Mouse (Mus musculus) embryonic facial prominence, embryonic 13.5 days (tissue): ENCODE data around the gene Hbq1a. TPM values are rescaled to one million over a fixed set of nuclear protein-coding genes. Genes with fewer than 3 reads are reported as not detected.
A peak's percentile ranks its signal among the peaks of the same experiment; 100 is the strongest.

Experiments
- ATAC-seq: fragments of 200-750 bp; cut with Nextera tagmentation; 2 replicates; pipeline ENCODE4 v1.8.0; 2017; ENCODE audit warnings: low read depth; ENCODE audit not compliant: insufficient number of reproducible peaks, insufficient read depth, low FRiP score, low TSS enrichment
- H3K27ac ChIP-seq: fragments of 300-500 bp; sonication (generic); 2 replicates; pipeline ENCODE4 v1.5.1; 2015; ENCODE audit warnings: moderate library complexity, mild to moderate bottlenecking, inconsistent platforms
- H3K27me3 ChIP-seq: fragments of 300-500 bp; sonication (generic); 2 replicates; pipeline ENCODE4 v1.6.1; 2015; ENCODE audit warnings: mild to moderate bottlenecking, inconsistent platforms
- H3K36me3 ChIP-seq: fragments of 300-500 bp; sonication (generic); 2 replicates; pipeline ENCODE4 v1.6.1; 2015; ENCODE audit warnings: mild to moderate bottlenecking, inconsistent platforms
- H3K4me1 ChIP-seq: fragments of 300-500 bp; sonication (generic); 2 replicates; pipeline ENCODE4 v1.6.1; 2015; ENCODE audit warnings: inconsistent platforms
- H3K4me2 ChIP-seq: fragments of 300-500 bp; sonication (generic); 2 replicates; pipeline ENCODE4 v1.6.1; 2015; ENCODE audit warnings: moderate library complexity, mild to moderate bottlenecking, inconsistent platforms
- H3K4me3 ChIP-seq: fragments of 300-500 bp; sonication (generic); 2 replicates; pipeline ENCODE4 v1.5.1; 2015; ENCODE audit warnings: mild to moderate bottlenecking, inconsistent platforms
- H3K9ac ChIP-seq: fragments of 300-500 bp; sonication (generic); 2 replicates; pipeline ENCODE4 v1.6.1; 2015; ENCODE audit warnings: mild to moderate bottlenecking, inconsistent platforms
- H3K9me3 ChIP-seq: fragments of 300-500 bp; sonication (generic); 2 replicates; pipeline ENCODE4 v1.6.1; 2016; ENCODE audit warnings: inconsistent platforms
- WGBS: fragments of 180-500 bp; shearing (Covaris S2); methylation state at CpG from one replicate; pipeline ENCODE4 v1.1.7; 2015; ENCODE audit warnings: mixed read lengths; 5-methylcytosine and 5-hydroxymethylcytosine counted together
- polyA plus RNA-seq: library from polyadenylated mRNA; unstranded; fragments of >200 nt; fragmentation: Nextera tagmentation; extraction: Ambion mirVana; gene quantifications from 2 replicates; pipeline ENCODE4 v1.2.1, GENCODE M21; 2015

The Hbq1a gene
- polyA plus RNA-seq, 1 experiment from 2014 or later, result 1.6 TPM

GRCm38 (mm10) chr11:32303455-32303854 lies 3.6 kb downstream of the Hbq1a start:
- WGBS, result 86% methylated on average over 1 of the region's 1 CpGs
- H3K36me3 ChIP-seq, result no peaks in the 10 kb centered on the region
- H3K9me3 ChIP-seq, result no peaks in the 10 kb centered on the region
- H3K9ac ChIP-seq, result no peak overlapping the region
- no peak overlapping the region for H3K4me3 ChIP-seq
- peaks cover 20% of the 10 kb centered on the region for H3K27me3 ChIP-seq
- no peak overlapping the region for H3K4me2 ChIP-seq
- no peaks in the 10 kb centered on the region for H3K4me1 ChIP-seq
- no peak for ATAC-seq
- no peak overlapping the region for H3K27ac ChIP-seq

- H3K4me1 ChIP-seq, result no peaks in the 10 kb centered on the region
- no peak for ATAC-seq
- H3K36me3 ChIP-seq, result no peaks in the 10 kb centered on the region
- peaks cover 3% of the 10 kb centered on the region; the same call in 1 of the 2 replicates for H3K27me3 ChIP-seq
- no peak overlapping the region for H3K4me3 ChIP-seq
- no peak overlapping the region for H3K9ac ChIP-seq
- WGBS, result 79% methylated on average over 1 of the region's 1 CpGs
- no peaks in the 10 kb centered on the region for H3K9me3 ChIP-seq
- no peak overlapping the region for H3K27ac ChIP-seq
- H3K4me2 ChIP-seq, result no peak overlapping the region
These were observed 7.1 kb downstream of the Hbq1a start for GRCm38 (mm10) chr11:32307006-32307405.

- Histone ChIP-seq H3K4me3 (no peak overlapping the region), H3K9ac (no peak overlapping the region), H3K27me3 (no peaks in the 10 kb centered on the region), H3K36me3 (no peaks in the 10 kb centered on the region), H3K4me1 (no peaks in the 10 kb centered on the region), H3K9me3 (no peaks in the 10 kb centered on the region), H3K27ac (no peak overlapping the region), H3K4me2 (no peak overlapping the region)
- 59% methylated on average over 4 of the region's 4 CpGs for WGBS
- ATAC-seq, result no peak
These were observed 9.6 kb downstream of the Hbq1a start for GRCm38 (mm10) chr11:32309446-32309845.

GRCm38 (mm10) chr11:32309928-32310327 lies 10.1 kb downstream of the Hbq1a start:
- H3K36me3 ChIP-seq, result no peaks in the 10 kb centered on the region
- no peaks in the 10 kb centered on the region for H3K27me3 ChIP-seq
- no peak overlapping the region for H3K27ac ChIP-seq
- H3K9ac ChIP-seq, result no peak overlapping the region
- H3K4me1 ChIP-seq, result no peaks in the 10 kb centered on the region
- H3K9me3 ChIP-seq, result no peaks in the 10 kb centered on the region
- WGBS, result 63% methylated on average over 3 of the region's 3 CpGs
- no peak for ATAC-seq
- no peak overlapping the region for H3K4me2 ChIP-seq
- no peak overlapping the region for H3K4me3 ChIP-seq

- 81% methylated on average over 3 of the region's 3 CpGs for WGBS
- Histone ChIP-seq H3K4me1 (no peaks in the 10 kb centered on the region), H3K9ac (no peak overlapping the region), H3K27me3 (no peaks in the 10 kb centered on the region), H3K4me2 (no peak overlapping the region), H3K4me3 (no peak overlapping the region), H3K27ac (no peak overlapping the region), H3K36me3 (no peaks in the 10 kb centered on the region), H3K9me3 (no peaks in the 10 kb centered on the region)
- ATAC-seq, result no peak
These were observed 16.1 kb downstream of the Hbq1a start for GRCm38 (mm10) chr11:32316009-32316408.

- Histone ChIP-seq H3K36me3 (no peaks in the 10 kb centered on the region), H3K27ac (no peak overlapping the region), H3K4me2 (no peak overlapping the region), H3K9me3 (no peaks in the 10 kb centered on the region), H3K27me3 (no peaks in the 10 kb centered on the region), H3K4me3 (no peak overlapping the region), H3K4me1 (peaks cover 5% of the 10 kb centered on the region; the same call in 1 of the 2 replicates), H3K9ac (no peak overlapping the region)
- no peak for ATAC-seq
- WGBS, result 64% methylated on average over 11 of the region's 11 CpGs
These were observed 20.8 kb downstream of the Hbq1a start for GRCm38 (mm10) chr11:32320507-32321195.

- Histone ChIP-seq H3K27me3 (no peaks in the 10 kb centered on the region), H3K9me3 (no peaks in the 10 kb centered on the region), H3K27ac (no peak overlapping the region), H3K4me2 (no peak overlapping the region), H3K4me1 (peaks cover 5% of the 10 kb centered on the region; the same call in 1 of the 2 replicates), H3K36me3 (no peaks in the 10 kb centered on the region), H3K4me3 (no peak overlapping the region), H3K9ac (no peak overlapping the region)
- WGBS, result 40% methylated on average over 8 of the region's 8 CpGs
- ATAC-seq, result no peak
These were observed 21.3 kb downstream of the Hbq1a start for GRCm38 (mm10) chr11:32321196-32321565.

- Histone ChIP-seq H3K9me3 (no peaks in the 10 kb centered on the region), H3K4me1 (peaks cover 5% of the 10 kb centered on the region; the same call in 1 of the 2 replicates), H3K36me3 (no peaks in the 10 kb centered on the region), H3K27me3 (0 out of 2 replicates have a peak, but pooled peaks cover 4% of the 10 kb centered on the region), H3K4me2 (peak overlapping the region; percentile 55), H3K4me3 (peak overlapping the region; percentile 27), H3K27ac (no peak overlapping the region), H3K9ac (peak overlapping the region; percentile 60)
- 12% methylated on average over 15 of the region's 15 CpGs for WGBS
- peak; percentile 76 for ATAC-seq
These were observed 24.7 kb downstream of the Hbq1a start for GRCm38 (mm10) chr11:32324609-32325008.

- Histone ChIP-seq H3K4me2 (no peak overlapping the region), H3K9me3 (no peaks in the 10 kb centered on the region), H3K4me3 (no peak overlapping the region), H3K27me3 (0 out of 2 replicates have a peak, but pooled peaks cover 4% of the 10 kb centered on the region), H3K36me3 (no peaks in the 10 kb centered on the region), H3K27ac (no peak overlapping the region), H3K9ac (no peak overlapping the region), H3K4me1 (peaks cover 9% of the 10 kb centered on the region; the same call in 1 of the 2 replicates)
- WGBS, result 48% methylated on average over 6 of the region's 6 CpGs
- ATAC-seq, result no peak
These were observed 31.2 kb downstream of the Hbq1a start for GRCm38 (mm10) chr11:32331075-32331474.

- 0 out of 2 replicates have a peak, but pooled peaks cover 4% of the 10 kb centered on the region for H3K27me3 ChIP-seq
- H3K4me3 ChIP-seq, result no peak overlapping the region
- H3K9ac ChIP-seq, result no peak overlapping the region
- peaks cover 9% of the 10 kb centered on the region; the same call in 1 of the 2 replicates for H3K4me1 ChIP-seq
- H3K36me3 ChIP-seq, result no peaks in the 10 kb centered on the region
- ATAC-seq, result no peak
- 73% methylated on average over 5 of the region's 5 CpGs for WGBS
- H3K9me3 ChIP-seq, result no peaks in the 10 kb centered on the region
- H3K4me2 ChIP-seq, result no peak overlapping the region
- no peak overlapping the region for H3K27ac ChIP-seq
These were observed 32.0 kb downstream of the Hbq1a start for GRCm38 (mm10) chr11:32331861-32332260.

- Histone ChIP-seq H3K4me1 (peaks cover 9% of the 10 kb centered on the region; the same call in 1 of the 2 replicates), H3K9me3 (no peaks in the 10 kb centered on the region), H3K4me2 (no peak overlapping the region), H3K4me3 (no peak overlapping the region), H3K9ac (no peak overlapping the region), H3K27ac (no peak overlapping the region), H3K36me3 (no peaks in the 10 kb centered on the region), H3K27me3 (0 out of 2 replicates have a peak, but pooled peaks cover 4% of the 10 kb centered on the region)
- ATAC-seq, result no peak
- 85% methylated on average over 2 of the region's 2 CpGs for WGBS
These were observed 33.4 kb downstream of the Hbq1a start for GRCm38 (mm10) chr11:32333235-32333634.

- no peak for ATAC-seq
- no peak overlapping the region for H3K9ac ChIP-seq
- H3K27ac ChIP-seq, result no peak overlapping the region
- H3K36me3 ChIP-seq, result no peaks in the 10 kb centered on the region
- no peak overlapping the region for H3K4me2 ChIP-seq
- no peaks in the 10 kb centered on the region for H3K27me3 ChIP-seq
- WGBS, result 90% methylated on average over 6 of the region's 6 CpGs
- 0 out of 2 replicates have a peak, but pooled peaks cover 8% of the 10 kb centered on the region for H3K4me1 ChIP-seq
- H3K9me3 ChIP-seq, result no peaks in the 10 kb centered on the region
- no peak overlapping the region for H3K4me3 ChIP-seq
These were observed 36.6 kb downstream of the Hbq1a start for GRCm38 (mm10) chr11:32336435-32336907.
